Mouse (Mus musculus) erythroblast, embryonic 14.5 days (primary cell): Measurements from ENCODE around the gene Gpr39.
"Not testable (repeated sequence)": the region's sequence is repeated elsewhere in the genome, so short reads cannot be mapped to it uniquely, and the experiment has no call there.

Source experiments
- GATA1 ChIP-seq: IDR thresholded peaks from 2 replicates; pipeline ENCODE4 v1.6.1; 2012; ENCODE audit warnings: low read length, inconsistent platforms, mixed read lengths
- TAL1 ChIP-seq: IDR thresholded peaks from 3 replicates; pipeline ENCODE4 v1.6.1; 2012; ENCODE audit warnings: low read length, inconsistent platforms, mixed read lengths

- not testable (repeated sequence) for TF ChIP-seq GATA1, TAL1
Observed at GRCm38 (mm10) chr1:125646816-125647215, 30.0 kb upstream of the Gpr39 start.
